Mouse (Mus musculus) spleen, postnatal 36 days (tissue): ENCODE results near the gene Amd1.

Source experiments
- DNase-seq, 2 experiments: peaks; one replicate each; pipeline ENCODE4 v3.0.0; 2022; ENCODE audit warnings: low spot score in 2 of 2, mixed read lengths in 1 of 2

The Amd1 gene

DNA sequence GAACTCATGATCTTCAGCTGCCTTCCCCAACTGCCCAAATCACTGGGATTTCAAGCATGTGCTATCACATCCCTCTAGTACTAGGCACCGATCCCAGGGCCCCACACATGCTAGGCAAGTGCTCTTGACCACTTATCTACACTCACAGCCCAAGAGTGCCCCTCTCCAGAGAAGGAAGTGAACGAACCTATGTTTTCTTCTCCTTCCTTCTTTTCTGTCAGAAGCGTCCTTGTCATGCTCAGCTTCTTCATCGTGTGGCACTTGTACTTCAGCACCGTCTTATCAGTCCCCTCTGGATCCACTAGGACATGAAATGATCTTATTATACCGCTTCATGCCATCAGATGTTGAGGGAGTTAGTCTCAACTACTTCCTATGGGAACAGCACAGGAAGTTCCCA is 51.0 kb downstream of the Amd1 start:
- DNase-seq, result no peak

DNA sequence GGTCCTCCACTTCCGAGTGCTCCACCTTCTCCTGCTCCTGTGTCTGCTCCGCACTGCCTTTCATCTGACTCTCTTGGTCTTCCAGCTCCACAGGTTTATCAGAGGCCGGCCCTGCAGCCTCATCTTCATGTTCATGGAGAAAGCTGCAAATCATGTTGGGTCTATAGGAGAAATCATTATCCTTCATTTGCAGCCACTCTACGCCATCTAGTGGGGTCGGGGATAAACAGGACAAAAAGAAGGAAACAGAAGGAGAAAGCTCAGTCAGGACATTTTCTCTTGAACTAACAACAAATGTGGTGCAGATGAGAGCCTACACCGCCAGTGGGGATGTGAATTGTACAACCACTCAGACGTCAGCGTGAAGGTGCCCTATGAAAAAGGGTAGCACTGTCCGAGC is 52.4 kb downstream of the Amd1 start:
- no peak for DNase-seq

DNA sequence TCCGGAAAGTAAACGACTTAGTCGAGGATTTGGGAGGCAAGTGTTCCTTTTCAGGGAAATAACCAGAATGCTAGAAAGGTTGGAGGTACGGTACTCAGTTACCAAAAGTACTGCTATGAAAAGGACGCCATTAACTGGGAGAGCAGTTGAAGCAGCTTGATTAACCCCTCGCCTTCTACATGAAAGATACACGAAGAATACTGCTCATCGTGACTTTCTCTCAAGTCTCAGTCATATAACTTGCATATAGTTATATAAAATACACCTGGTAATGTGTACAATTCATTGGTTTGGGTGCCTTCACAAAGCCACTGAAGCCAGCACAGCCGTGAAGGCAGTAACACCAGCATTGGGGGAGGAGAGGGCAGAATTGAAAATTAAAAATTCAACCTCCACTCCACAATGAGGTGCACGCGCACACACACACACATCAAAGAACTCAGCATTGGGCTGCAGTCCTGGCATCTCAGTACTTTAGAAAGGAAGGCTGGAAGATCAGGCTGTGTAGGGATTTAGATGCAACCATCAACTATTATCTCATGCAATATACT is 54.7 kb downstream of the Amd1 start:
- no peak for DNase-seq

DNA sequence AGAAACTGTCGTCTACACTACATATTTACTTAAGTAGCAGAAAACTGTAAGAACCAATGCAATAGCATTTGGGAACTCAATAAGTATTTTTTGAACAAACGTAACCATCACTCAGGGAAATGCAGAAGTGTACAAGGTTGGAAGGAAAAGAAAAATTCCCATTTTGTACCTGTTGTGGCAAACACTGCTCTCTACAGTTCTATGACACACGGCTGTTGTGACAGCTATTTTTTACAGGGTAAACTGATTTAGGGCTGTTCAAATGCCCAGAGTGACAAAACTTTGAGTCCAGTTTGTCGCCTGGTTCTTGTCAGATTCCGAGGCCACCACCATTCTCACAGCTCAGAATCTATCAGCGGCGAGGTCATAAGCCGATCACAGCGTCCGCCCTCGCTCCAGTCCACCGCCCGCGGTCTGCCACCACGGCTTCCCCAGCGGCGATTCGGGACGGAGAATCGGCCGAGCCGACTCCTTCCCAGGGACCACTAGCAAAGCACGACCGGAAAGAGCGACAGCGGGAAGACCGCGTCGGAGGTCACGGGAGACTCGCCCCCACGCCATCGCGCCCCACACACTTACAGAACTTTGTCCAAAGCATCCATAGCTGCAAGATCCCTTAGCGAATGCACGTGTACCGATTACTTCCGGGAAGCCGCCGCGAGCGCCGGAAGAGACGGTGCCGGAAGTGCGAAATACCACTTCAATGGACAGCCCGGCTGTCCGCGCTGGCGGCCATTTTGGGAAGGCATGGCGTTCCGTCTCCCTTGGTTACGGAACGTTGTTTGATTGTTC is 55.4 kb downstream of the Amd1 start, which contains the start of gene Rpf2:
TSS of gene Rpf2 (minus strand) at position 663 of the 792 bp plus-strand sequence.
- peak; percentile 79 to 83 for DNase-seq

DNA sequence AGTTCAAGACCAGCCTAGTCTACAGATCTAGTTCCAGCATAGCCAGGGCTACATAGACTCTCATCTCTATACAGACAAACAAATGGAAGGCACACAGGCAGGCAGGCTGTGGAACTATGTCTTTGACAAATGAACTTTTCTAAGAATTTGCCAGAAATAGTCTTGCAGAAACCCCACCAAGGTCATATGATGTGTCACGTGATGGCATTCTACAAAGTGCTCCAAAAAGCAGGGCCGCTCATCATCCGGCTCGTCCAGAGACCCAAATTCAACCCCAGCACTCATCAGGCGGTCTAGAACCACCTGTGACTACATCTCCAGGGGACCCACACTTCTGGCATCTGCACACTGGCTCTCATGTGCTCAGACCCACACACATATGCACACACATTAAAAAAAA is 64.2 kb downstream of the Amd1 start:
- no peak for DNase-seq
